Mouse (Mus musculus): ENCODE results near the gene Rtraf.
A peak's percentile ranks its signal among the peaks of the same experiment; 100 is the strongest.

The Rtraf gene

GRCm38 (mm10) chr14:19800485-19800884, 23.1 kb downstream of the Rtraf start:
- DNase-seq (ENCODE audit: low read depth) = no peak

DNA sequence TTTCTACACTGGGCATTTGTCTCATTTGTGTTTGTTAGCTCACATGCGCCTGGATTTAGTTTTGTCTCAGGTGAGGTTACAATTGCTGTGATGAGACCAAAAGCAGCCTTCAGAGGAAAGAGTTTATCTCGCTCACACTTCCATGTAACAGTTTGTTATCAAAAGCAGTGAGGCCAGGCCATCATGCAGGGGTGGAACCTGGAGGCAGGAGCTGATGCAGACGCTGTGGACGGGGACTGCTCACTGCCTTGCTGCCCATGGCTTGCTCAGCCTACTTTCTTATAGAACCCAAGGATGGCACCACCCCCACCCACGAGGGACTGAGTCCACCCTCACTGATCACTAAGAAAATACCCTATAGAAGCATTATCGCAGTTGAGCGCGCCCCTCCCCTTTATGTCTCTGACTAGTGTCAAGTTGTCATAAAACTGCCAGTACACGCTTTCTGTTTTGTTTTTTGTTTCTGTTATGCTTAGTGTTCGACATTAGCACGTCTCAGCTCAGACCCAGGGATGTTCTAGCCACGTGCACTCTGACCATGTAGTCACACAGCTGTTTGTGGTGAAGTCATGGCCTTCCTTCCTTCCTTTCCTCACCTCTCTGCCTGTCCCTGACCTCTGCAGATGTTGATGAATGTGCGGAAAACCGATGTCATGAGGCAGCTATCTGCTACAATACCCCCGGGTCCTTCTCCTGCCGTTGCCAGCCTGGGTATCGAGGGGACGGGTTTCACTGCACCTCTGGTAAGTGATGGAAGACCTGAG, 26.9 kb downstream of the Rtraf start:
- DNase-seq (ENCODE audit: low read depth) = no peak

DNA sequence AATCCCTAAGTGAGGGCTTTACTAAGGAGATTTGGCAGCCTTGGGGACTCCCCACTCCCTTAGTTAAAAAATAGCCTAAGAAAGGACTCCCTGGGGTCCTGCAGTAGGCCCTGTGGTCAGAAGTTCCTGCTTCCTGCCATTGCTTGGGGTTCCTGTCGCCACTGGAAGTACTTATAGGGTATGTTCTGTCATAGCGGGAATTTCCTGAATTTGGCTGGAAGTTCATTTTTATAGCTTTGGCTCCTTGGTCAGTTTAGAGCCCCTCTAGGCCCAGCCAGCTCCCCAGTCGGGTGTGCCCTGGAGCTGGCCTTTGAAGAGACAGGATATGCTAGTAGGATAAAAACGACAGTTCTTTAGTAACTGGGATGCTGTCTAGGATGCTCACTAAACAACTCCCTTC, 28.7 kb downstream of the Rtraf start:
- no peak for DNase-seq (ENCODE audit: low read depth)

DNA sequence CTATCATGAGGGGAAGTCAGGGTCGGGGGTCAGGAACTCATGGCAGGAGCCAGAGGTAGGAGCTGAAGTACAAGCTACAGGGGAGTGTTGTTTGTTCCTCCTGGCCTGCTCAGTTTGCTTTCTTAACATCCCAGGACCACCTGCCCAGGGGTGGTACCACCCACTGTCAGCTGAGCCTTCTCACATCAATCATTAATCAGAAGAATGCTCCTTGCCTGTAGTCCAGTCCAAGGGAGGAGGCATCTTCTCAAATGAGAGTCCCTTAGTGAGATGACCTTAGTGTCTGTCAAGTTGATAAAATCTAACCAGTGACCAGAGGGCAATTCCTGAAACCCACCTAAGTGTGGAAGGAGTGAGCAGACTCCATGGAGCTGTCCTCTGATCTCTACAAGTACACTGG, 35.2 kb downstream of the Rtraf start:
- DNase-seq (ENCODE audit: low read depth) = no peak

DNA sequence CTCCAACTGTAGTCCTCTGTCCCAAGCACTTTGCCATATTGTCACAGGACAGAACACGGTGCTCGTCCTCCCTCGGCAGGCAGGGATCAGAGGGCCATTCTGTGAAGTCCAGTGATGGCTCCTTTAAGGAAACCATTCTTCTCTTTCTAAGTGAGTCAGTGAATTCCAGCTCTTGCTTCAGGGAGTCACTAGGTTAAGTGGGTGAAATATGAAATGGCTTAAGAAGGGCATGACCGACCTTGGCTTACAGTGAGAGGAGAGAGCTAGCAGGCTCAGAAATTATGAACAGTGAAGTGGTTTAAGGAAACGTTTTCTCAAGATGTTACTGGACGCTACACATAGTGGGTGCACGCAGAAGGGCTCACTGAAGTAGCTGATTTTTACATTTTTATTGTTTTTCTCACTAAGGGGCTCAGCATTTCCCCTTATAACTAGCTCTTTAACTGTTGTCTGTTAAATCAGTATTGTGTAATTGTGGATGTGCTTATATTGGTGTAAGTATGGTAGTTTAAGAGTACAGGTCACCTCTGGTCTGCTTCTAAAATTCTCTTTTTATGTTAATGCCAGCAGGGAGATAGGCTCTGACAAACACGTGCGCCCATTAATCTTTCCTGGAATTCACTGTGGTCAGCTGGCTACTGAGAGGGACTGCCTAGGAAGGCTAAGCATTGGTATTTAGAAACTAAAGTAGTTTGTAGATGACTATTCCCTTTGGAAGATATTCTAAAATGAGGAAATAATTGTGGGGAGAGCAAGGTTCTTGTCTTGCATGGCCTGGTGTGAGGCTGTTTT, 37.6 kb downstream of the Rtraf start:
- DNase-seq (ENCODE audit: low read depth) = no peak

- DNase-seq (ENCODE audit: low read depth) = no peak
Measured at GRCm38 (mm10) chr14:19777945-19778344, 45.7 kb downstream of the Rtraf start.

DNA sequence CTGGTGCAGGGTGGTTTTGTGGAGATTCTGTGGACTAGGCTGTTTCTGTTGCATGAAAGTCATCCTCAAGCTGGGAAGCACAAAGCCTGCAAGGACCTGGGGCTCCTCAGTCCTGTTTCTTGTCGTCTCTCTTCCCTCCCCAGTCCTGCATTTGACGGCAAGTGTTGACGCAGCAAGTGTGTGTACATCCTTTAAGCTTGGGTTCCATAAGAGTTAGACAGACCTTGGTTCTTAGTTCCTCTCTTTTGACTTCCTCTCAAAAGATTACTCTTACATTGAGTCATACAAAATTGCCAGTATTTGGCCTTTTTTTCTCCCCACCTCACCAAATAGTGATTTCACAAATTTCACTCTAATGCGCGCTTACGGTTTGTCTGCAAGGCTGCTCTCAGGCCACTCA, 46.3 kb downstream of the Rtraf start:
- no peak for DNase-seq (ENCODE audit: low read depth)

DNA sequence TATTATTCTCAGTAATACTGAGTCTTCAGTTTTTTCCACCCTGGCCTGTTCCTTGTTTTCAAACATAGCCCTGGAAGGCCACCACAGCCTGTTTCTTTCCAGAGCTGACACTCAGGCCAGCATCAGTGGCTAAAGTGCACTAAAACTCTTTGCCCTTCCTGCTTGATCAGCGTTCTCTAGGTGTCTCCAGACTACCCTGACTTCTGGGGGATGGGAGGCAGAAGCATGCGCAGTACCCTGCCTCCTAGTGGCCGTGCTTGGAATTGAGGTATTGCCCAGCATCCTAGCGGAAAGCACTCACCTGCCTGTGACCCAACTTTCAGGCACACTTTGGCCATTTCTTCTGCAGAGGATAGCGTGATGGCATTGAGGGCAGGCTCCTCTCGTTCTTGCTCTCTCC, 46.7 kb downstream of the Rtraf start:
- peak; percentile 59 for DNase-seq (ENCODE audit: low read depth)

- no peak for DNase-seq (ENCODE audit: low read depth)
Measured at GRCm38 (mm10) chr14:19776179-19776578, 47.4 kb downstream of the Rtraf start.

- peak; percentile 30 for DNase-seq (ENCODE audit: low read depth)
Measured at GRCm38 (mm10) chr14:19775491-19775890, 48.1 kb downstream of the Rtraf start.

GRCm38 (mm10) chr14:19774036-19774628, 49.5 kb downstream of the Rtraf start:
- DNase-seq (ENCODE audit: low read depth) = no peak

GRCm38 (mm10) chr14:19771173-19771572, 52.5 kb downstream of the Rtraf start:
- peak; percentile 75 for DNase-seq (ENCODE audit: low read depth)

- peak; percentile 16 for DNase-seq (ENCODE audit: low read depth)
Measured at GRCm38 (mm10) chr14:19769441-19770200, 54.0 kb downstream of the Rtraf start.

DNA sequence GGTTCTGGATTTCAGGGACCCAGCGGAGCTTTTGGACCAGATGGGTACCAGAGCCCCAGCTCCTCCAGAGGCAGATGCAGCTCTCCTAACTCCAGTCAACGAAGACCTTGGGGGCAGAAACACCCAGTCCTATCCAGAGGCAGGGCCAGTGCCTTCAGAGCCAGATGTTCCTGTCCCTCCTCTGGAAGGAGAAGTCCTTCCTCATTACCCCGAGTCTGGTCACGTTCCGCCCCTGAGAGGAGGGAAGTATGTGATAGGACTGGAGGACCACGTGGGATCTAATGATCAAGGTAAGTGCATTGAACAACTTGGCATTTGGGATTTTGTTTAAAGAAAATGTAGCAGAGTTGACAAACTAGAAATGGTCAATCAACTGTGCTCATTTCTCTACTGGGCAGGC, 55.0 kb downstream of the Rtraf start:
- peak; percentile 49 for DNase-seq (ENCODE audit: low read depth)

GRCm38 (mm10) chr14:19766380-19766649, 57.3 kb downstream of the Rtraf start:
- peak; percentile 18 for DNase-seq (ENCODE audit: low read depth)

DNA sequence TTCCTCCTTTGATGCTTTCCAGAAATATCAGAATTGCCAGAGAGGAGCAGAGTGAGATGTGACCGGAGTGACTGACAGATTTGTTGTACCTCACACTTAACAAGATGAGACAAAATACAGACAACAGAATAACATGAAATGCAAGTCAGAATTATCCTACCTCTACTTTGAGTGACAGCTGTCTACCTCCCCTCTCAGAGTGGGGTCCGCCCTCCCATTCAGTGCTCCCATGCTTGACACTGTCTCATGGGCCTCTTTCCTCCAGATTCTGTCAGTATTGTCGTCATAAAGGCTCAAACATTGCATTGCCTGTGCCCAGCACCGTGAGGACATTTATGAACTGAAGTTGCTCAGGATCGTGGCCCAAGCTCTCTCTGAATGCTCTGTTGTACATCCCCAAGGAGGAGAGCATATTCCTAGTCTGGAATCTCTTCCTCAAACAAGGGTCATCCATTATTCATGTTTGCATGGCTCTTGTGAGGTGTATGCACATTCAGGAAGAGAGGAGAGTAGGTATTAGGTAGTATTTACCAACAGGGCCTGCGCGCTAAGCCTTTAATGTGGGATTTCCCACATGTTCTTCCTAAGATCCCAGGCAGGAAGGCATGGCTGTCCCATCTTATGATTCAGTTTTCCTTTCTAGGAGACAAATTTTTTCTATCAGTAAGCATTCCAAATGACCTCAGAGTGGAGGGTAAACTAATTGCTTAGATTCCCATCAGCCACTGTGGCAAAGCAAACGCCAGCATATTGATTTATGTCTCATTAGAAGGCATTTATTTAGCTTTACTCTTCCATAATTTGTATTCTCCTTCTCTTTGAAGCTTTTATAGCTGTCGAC, 57.9 kb downstream of the Rtraf start:
- DNase-seq (ENCODE audit: low read depth) = no peak

DNA sequence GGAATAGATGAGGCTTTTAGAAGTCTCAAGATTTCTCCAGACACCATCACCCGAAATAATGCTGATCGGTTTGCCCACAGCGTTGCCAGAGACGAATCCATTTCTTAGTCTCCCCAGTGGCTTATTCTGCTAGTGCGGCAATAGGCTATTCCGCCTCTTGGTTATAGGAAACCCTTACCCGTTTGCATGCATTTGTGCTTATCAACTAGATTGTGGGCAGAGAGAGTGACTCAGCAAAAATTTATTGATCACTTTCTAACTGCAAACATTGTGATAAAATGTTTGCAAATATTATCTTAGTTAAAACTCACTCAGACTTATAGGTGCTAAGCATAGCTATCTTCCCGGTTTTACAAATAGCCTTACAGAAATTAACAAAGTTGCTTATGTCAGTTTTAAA, 59.3 kb downstream of the Rtraf start:
- no peak for DNase-seq (ENCODE audit: low read depth)

GRCm38 (mm10) chr14:19763527-19763926, 60.1 kb downstream of the Rtraf start:
- no peak for DNase-seq (ENCODE audit: low read depth)

- no peak for DNase-seq (ENCODE audit: low read depth)
Measured at GRCm38 (mm10) chr14:19762014-19762413, 61.6 kb downstream of the Rtraf start.

All from induced T-regulatory cell, adult 2 months (primary cell).